Mouse (Mus musculus): ENCODE data around the gene Itgb5.
A peak's percentile ranks its signal among the peaks of the same experiment; 100 is the strongest.

Itgb5 gene

GRCm38 (mm10) chr16:33829301-33829831, at the start of gene Itgb5:
Gene Itgb5 (plus strand): TSS chr16:33829665.
- peak; percentile 61 for DNase-seq (ENCODE audit: low spot score)

DNA sequence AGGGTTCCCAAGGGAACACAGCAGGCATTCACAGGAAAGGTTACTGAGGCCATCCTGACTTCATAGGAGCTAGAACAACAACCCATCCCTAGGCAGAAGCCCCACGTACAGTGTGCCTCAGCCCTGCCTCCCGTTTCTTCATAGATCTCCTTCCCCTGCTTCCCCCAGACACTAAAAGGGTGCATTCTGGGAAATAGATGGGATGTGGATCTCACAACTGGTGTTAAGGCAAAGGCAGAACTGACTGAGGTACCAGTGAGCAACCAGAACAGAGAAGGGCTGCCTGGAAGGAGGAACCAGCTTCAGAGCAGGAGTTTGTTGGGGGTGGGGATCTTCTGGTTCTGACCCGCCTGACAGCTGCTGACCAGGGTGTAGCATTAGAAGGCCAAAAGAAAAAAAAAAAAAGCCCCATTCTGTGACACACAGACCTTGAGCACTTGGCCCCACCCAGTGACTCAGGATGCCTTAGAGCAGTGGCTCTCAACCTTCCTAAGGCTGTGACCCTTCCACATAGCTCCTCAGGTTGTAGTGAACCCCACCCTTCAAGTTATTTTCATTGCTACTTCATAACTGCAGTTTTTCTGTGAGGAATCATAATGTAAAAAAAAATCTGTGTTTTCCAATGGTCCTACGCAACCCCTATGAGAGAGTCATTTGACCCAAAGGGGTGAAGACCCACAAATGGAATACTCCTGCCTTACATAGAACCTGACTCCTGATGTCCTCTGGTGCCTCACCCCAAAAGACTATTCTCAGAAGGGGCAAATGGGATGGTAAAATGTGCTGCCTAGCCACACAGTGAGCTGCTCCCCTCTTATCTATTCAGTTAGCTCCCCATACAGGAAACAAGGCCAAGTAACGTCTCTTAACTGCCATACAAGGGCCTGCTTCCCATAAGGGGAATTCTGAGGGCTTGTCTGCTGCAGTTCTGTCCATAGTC, 47.4 kb upstream of the Itgb5 start:
- no peak for DNase-seq (ENCODE audit: low spot score)

GRCm38 (mm10) chr16:33782729-33783091, 46.8 kb upstream of the Itgb5 start:
- DNase-seq (ENCODE audit: low spot score) = no peak

DNA sequence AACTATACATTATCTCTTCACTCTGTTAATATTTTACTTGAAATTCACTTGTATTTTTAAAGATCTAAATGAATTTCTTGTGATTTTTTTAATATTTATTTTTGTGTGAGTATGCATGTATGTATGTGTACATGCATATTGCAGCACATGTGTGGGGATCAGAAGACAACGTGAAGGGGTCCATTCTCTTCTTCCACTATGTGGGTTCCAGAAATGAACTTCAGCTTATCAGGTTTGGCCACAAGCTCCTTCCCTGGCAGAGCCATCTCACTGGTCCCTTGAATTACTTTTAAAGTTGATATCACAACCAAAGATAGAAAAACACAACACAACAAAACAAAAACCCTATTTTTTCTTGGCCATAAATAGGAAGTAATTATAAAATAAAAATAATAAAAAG, 44.9 kb upstream of the Itgb5 start:
- no peak for DNase-seq (ENCODE audit: low spot score)

GRCm38 (mm10) chr16:33785092-33785704, 44.3 kb upstream of the Itgb5 start:
- no peak for DNase-seq (ENCODE audit: low spot score)

GRCm38 (mm10) chr16:33786657-33787390, 42.6 kb upstream of the Itgb5 start:
- no peak for DNase-seq (ENCODE audit: low spot score)

DNA sequence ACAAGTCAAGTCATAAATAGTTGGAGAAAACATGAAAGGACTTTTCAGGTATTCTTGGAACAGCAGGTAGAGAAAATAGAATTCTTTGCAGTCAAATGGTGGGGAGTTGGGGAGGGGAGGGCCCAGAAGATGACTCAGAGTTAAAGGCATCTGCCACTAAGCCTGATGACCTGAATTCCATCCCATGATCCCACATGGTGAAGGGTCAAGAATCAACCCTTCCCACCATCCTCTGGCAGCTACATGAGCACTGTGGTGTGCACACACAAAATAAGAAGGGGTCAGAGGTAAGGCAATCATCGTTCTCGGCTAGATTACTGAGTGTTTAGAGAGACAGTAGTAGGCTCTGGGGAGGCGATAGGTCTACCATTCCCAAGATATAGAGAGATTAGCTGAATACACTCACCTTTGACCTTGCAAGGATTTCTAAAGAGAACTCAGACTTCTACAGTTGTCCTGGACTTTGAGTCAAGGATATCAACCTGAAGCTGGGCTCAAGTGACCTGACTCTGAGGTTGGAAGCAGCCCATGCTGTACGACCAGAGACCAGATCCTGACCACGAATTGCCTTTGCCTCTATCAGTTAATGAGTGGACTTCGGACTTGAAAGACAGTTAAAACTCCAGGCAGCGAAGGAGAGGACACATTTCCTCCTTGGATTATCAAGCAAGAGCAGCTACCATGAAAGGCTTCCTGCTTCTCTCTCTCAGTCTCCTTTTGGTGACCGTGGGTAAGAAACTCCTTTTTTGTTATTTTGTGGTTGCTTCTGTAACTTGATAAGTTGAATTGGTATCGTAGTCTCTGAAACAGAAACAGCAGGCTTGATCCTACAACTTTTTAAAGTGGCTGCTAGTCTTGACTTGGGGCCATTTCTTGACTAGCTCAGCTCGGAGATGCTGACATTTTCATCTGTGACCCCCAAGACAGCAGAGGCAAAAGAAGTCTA, 35.3 kb upstream of the Itgb5 start, which contains the start of gene Muc13:
Gene Muc13 (plus strand): TSS at position 192 of the 946 bp plus-strand sequence.
- DNase-seq (ENCODE audit: low spot score) = no peak

GRCm38 (mm10) chr16:33795106-33795505, 34.4 kb upstream of the Itgb5 start:
- DNase-seq (ENCODE audit: low spot score) = no peak

DNA sequence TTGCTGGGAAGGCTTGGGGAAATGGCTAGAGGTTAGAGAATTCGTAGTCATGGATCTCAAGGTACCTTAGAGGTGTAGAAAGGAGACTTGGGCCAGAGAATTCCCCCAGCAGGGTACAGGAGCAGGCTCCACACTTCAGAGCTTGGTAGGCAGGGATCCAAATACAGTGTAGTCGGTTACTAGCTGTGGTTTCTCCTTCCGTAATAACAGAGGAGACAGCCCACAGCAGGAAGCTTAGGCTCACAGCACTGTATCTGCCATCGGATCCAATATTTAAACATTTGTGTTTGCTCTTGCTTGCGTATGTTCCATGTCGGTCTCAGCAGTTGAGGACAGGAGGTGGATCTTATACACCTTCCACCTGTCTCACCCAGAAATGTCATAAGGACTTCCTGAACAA, 33.6 kb upstream of the Itgb5 start:
- DNase-seq (ENCODE audit: low spot score) = no peak

- no peak for DNase-seq (ENCODE audit: low spot score)
Observed at GRCm38 (mm10) chr16:33796756-33797155, 32.7 kb upstream of the Itgb5 start.

DNA sequence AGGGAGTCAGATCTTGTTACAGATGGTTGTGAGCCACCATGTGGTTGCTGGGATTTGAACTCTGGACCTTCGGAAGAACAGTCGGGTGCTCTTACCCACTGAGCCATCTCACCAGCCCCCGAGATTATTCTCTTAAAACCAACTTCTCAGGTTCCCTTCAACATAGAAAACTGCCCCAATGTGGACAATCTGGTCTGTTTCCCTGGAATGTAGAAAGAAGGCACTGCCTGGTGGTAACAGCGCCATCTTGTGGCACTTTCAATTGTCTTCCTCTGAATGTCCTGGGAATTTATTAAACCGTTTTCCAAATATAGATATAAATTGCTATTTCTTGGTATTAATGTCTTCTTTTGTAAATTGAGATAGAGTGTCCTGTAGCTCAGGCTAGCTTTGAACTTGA, 31.6 kb upstream of the Itgb5 start:
- peak; percentile 25 for DNase-seq (ENCODE audit: low spot score)

DNA sequence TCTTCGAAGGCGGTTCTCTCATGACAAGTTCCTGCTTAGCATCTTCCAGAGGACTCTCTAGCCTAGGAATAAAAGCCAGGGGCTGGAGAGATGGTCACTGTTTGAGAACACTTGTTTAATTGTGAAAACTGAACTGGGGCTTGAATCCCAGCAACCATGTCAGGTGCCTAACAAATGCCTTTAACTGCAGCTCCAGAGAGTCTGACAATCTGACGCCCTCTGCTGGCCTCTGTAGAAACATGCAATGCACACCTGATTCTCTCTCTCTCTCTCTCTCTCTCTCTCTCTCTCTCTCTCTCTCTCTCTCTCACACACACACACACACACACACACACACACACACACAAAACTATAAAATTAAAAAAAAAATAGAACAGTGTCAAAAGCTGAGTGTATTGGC, 19.5 kb upstream of the Itgb5 start:
- no peak for DNase-seq (ENCODE audit: low spot score)

- no peak for DNase-seq (ENCODE audit: low spot score)
Observed at GRCm38 (mm10) chr16:33818413-33819165, 10.9 kb upstream of the Itgb5 start.

GRCm38 (mm10) chr16:33820269-33821178, 8.9 kb upstream of the Itgb5 start:
- peak; percentile 80 for DNase-seq (ENCODE audit: low spot score)

DNA sequence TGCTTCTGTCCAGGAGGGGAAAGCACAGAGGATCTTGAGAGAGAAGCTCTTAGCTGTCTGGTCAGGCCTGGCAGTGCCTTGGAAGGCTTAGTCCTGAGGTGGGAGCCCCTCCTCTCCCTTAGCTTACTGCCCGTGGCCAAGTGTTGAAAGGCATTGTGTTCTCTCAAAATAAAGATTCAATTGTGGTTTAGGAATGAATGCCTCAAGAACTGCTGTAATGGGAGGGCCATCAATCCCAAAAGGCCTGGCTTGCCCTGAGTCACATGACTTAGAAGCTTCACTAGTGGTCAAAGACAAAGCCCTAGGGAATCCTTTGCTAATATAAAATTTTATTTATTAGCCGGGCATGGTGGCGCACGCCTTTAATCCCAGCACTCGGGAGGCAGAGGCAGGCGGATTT, 4.9 kb upstream of the Itgb5 start:
- no peak for DNase-seq (ENCODE audit: low spot score)

- DNase-seq (ENCODE audit: low spot score) = no peak
Observed at GRCm38 (mm10) chr16:33828496-33828895, 969 bp upstream of the Itgb5 start.

DNA sequence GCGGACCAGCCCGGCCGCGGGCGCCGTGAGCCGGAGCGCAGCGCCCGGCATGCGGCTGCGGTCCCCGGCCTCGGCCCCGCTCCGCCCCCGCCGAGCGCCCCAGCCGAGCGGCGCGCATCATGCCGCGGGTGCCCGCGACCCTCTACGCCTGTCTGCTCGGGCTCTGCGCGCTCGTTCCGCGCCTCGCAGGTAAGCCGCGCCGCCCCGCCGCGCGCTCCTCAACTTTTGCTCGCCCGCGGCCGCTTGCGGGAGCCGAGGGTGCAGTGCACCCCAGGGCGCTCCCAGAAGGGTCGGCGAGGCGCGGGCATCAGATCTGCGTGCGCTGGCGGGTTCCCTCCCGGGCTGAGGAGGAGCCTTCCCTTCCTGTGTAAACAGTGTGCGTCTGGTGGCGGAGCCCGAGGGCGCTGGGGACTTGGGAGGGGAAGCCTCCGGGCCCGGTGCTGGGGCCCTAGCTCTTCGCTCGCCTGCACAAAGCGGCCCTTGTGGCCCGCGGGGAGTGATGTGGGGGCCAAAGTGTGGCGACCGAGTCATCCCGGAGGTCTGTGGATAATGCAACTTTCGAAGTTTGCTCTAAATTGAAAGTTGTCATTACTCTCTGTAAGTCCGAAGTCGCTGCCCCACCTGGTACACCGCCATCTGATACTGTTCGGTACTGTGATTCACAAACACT, 512 bp downstream of the Itgb5 start:
- DNase-seq (ENCODE audit: low spot score) = peak; percentile 43

- DNase-seq (ENCODE audit: low spot score) = no peak
Observed at GRCm38 (mm10) chr16:33830512-33831105, 1.1 kb downstream of the Itgb5 start.

Measured in testis, postnatal 14 days (tissue).